Mouse (Mus musculus) adrenal gland, adult 2 months (tissue): ENCODE measurements at regions not wholly inside any gene's neighbourhood (a gene's known extent, or its start where the extent isn't known, plus 50 kb on each side); places are given as distances from the start of the nearest gene placed in this dataset.

Source experiments
- DNase-seq: peaks from one replicate; pipeline ENCODE4 v3.0.0; 2021

DNA sequence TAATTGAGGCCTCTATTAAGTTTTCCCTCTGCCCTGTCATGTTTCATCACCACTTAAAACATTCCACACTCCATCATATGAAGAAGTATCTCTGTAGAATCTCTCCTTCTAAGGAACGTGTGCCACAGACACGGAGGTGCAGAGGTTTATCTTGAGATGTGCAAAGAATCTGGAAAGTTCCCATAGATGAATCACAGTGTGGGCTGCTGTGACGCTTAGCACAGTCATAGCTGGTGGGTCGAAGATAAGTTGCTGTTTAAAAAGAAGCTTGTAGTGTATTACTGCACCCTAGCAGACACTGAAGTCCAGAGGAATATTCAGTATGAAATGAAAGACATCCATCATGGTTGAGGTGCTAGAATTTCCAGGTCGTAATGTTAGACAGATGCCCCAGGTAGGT, 179.9 kb upstream of the 4930583I09Rik start:
- DNase-seq = no peak

DNA sequence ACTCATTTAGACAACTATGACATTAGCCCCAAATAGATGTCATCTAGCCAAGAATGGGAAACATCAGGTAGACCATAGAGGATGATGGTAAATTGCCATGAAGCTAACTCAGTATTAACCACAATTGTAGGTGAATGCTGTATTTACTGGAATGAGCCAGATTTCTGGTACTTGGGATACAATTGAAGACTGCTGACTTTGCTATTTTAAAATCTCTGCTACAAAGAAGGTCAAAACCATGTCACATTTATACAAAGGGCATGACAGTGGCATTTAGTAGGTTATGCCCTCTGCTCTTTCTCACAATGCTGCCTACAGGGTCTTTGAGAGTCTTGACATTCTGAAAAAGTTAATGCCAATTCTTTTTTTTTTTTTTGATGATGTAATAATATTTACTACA, 178.8 kb upstream of the 4930583I09Rik start:
- no peak for DNase-seq

DNA sequence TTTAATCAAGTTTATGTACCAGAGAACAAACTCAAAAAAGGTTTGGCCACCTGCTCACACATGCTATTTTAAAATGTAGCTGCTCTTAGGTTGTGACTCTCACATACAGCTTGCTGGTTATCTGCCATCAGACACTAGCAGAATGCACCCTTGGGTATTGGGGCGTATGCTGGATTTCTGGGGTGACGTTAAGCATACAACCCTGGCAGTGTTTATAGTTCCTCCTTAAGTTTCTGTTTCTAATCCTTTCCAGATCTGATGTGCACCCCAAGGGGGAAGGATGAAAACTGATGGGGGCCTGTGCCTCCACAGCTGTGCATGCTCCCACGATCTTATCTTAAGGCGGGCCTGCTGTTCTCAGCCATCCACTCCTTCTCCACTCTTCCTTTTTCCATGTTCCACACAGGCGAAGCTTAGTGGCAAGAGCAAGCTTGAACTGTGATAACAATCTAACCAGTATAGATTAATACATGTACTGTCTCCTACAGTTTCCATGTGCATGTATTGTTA, 164.8 kb upstream of the 4930583I09Rik start:
- no peak for DNase-seq

DNA sequence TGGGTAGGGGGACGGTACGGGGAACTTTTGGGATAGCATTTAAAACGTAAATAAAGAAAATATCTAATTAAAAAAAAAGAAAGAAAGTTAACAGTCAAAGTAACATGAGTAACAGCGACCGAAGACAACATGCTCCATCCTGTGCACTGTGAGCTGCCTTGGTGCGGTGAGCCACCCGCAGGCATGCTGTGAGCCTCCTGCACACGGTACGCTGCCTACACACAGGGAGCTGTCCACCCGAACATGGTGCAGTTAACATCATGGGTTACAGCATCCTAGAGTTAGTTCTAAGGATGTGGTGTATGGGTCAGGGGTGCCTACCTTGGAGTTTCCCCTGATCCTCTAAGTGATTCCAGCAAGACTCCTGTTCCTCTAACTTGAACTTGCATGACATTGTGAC, 158.6 kb upstream of the 4930583I09Rik start:
- no peak for DNase-seq

DNA sequence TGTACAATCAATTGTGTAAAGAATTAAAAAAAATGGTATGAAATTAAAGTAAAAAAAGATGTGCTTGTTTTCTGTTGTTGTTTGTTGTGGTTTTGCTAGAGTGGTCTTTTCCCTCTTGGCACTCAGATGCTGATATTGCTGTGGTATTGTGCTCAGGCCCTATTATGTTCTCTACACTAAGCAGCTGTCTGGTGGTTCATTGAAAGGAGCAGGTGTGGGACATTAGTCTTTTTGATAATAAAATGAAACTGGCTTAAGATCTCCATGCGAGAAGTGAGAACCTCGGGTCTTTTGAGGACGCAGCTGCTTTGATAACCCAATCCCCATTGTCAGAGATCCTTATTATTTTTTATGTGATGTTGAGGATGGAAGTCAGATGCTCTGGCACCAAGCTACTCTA, 155.4 kb upstream of the 4930583I09Rik start:
- DNase-seq = no peak

DNA sequence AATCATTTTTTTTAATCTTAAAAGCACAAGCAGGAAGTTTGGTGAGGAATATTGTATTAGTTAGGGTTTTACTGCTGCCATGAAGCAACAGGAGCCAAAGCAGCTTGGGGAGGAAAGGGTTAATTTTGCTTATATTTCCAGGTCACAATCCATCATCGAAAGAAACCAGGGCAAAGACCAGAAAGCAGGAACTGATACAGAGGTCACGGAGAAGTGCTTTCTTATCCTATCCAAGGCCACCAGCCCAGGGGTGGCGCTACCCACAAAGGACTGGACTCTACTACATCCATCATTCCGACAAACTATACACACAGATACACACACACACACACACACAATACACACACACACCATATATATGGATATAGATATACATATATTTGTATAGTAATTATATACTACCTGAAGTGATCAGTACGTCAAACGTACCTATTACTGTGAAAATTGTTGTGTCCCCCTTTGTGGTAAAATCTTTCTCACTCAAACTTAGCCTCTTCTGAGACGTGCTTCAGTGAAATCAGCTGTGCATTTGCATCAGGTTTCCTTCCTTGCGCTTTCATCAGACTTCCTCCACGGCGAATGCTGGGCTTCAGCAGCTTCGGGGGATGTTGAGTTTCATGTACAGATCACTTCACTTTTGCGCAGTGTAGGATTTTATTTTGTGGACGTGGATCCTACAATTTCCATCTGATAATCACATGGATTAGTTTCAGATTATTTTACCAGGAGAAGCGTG, 148.6 kb upstream of the 4930583I09Rik start:
- DNase-seq = no peak

DNA sequence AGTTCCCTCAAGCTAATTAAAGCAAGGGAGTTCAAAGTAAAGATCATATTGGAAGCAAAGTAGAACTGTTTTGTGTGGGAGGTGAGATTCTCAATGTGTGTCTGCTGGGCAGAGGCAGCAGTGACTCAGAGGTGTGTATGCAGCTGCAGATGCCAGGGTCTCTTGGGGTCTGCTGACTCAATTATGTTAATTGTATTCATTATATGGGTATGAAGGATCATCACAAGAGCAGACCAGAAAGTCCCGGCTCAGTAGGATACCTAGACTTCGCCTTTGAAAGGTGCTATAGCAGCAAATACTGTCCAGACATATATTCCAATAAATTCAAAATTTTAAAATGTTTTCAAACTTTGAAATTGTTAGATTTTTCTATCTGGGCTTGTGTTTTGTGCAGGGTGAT, 147.6 kb upstream of the 4930583I09Rik start:
- no peak for DNase-seq

DNA sequence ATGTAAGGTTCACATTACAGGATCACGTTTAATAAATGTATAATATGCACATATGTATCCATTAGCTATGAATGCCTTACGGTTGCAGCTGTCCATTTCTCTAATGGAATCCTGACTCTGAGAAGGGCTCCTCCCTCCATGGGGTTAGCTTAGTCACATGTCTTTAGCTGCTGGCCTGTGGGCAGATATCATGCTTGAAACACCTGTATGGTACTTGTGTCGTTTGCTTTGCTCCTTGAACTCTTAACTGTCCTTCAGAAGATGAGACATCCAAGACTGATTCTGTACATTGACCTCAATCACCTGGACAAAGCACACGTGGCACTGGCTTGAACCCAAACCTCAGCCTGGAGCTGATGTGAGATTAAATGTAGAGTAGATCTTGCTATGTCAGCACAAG, 128.3 kb upstream of the 4930583I09Rik start:
- DNase-seq = no peak

DNA sequence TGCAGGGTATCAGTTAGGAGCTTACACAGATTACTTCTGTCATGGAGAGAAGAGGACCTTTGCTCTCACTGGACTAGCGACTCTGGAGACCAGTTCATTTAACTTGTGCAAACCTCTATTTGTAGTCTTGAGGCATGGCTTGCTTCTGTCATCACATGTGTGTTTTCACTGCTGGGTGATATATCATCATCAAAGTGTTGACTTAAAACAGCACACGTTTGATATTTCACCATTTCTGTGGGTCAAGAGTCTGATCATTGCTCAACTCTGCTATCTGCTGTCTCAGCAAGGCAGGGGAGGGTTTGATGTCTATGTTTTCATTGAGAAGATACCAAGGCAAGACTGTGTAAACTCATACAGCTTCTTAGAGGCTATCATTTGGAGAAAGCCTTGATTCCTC, 126.0 kb upstream of the 4930583I09Rik start:
- DNase-seq = no peak

DNA sequence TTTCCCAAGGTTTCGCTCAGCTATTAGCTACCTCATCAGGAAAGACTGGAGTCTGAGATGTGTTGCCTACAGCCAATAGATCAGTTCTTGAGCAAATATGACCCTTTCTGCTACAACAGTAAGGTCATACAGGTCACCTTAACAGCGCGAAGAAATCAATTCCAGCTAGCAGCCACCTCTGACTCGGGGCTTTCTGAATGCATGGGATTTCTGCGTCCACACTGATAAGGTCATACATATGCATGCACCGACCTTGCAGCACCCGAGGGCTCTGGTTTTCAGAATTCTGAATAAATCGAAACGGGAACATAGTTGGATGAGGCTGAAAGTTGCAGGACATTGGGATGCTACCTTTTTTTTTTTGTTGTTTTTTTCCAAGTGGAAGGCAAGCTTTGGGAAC, 121.6 kb upstream of the 4930583I09Rik start:
- DNase-seq = no peak

DNA sequence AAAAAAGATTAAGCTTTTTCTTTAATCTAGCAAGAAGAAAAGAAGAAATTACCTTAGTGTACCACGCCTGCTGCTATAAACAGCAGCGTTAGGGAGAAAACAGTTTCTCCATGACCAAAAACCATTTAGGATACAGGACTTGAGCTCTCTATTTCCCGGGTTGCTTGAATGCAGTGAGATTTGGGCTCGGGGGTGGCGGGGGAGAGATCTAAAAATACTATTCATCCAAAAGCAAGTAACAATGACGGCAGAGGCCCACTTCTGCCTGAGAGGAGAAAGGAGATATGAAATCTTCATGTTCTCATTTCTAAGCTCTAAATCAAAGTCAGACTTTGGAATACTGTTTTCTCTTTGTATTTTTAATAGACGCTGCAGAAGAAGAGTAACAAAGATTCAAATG, 120.6 kb upstream of the 4930583I09Rik start:
- no peak for DNase-seq

DNA sequence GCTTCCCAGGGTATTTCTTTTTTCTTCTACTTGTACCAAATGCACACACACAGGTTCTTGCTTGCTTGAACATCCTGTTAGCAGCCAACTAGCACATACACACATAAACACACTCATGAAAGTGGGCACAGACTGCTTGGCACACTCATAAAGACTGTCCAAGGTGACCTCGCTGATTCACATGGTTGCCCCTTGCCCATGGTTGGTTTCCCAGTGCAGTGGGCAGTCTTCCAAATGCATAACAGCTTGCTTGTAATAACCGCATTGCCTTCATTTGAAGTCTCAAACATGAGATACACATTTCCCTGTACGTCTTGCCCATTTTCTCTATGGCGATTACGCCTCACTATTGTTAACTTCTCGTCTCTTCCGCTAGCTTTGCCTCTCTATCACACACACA, 117.4 kb upstream of the 4930583I09Rik start:
- DNase-seq = no peak

DNA sequence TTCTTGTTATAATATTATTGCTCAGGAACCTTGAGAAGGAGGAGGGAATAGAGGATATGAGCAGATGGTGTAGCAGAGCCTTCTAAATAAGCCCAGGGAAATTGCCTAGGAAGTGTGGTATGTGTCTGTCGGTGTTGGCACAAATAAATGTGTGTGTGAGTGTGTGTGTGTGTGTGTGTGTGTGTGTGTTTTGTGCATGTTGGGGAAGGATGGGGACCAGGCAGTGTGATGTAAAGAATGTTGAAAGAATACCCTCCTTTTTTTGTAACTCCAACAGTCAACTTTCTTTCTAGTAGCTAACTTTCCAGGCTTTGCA, 115.7 kb upstream of the 4930583I09Rik start:
- DNase-seq = no peak

DNA sequence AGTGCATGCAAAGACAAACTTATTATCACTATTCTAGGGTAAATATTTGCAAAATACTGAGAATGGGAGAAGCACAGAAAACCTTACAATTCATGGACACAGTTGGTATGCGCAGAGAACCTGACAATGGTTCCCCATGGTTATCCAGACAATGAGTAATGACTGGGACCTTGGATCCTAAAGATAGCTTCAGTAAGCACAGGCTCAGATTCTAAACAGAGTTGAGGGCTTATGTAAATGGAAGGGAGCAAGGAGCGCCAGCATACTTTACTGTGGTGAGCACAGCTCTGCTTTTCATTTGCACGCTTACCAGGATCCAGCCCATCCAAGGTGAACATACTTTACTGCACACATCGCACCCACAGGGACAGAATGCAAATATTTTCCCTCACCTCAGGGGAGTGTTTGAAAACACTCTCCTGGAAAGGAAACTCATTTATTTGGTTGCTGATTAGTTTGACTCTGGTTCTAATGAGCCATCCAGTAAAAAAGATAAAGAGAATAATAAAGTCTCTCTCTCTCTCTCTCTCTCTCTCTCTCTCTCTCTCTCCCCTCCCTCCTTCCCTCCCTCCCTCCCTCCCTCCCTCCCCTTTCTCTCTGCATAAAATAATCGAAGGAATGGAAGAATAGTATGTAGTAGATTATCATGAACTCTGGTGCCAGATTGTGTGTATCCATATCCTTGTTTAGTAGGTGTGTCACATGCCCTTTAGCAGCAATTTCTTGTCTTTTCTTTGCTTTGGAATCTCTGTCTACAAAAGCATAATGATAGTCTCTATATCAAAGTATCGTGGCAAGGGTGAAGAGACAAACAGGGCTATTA, 115.1 kb upstream of the 4930583I09Rik start:
- no peak for DNase-seq

DNA sequence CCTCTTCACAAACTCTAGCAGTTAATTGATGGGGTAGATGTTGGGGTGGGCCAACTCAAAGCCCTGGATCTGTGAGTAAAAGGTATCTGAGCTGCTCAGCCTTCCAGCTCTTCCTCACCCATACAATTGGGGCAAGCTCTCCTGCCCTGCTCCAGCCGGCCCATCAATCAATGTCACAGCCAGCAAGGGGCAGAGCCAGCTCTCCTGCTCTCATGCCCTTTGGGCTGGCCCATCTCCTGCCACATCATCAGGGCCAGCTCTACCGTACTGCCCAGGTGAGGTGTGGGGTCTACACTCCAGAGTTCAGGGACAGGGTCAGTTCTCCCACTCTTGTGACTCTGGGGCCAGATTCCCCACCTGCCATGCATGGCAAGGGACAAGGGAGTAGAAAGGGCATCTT, 107.3 kb upstream of the 4930583I09Rik start:
- no peak for DNase-seq

DNA sequence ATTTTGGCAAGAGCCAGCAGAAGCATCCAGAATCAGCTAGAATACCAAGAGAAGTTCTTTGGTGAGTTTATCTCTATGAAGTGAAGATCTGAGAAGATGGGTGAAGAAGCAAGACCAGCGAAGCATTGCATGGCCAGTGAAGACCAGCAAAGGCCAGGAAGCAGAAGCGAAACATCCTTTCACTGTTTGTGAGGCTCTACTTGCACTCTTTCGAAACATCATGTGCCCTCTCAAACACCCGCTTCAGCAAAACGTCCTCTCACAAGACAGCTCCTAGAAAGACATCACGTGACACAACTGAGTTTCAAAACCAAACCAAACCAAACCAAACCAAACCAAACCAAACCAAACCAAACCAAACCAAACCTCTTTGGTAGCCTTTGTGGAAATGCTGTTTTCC, 105.7 kb upstream of the 4930583I09Rik start:
- DNase-seq = no peak

DNA sequence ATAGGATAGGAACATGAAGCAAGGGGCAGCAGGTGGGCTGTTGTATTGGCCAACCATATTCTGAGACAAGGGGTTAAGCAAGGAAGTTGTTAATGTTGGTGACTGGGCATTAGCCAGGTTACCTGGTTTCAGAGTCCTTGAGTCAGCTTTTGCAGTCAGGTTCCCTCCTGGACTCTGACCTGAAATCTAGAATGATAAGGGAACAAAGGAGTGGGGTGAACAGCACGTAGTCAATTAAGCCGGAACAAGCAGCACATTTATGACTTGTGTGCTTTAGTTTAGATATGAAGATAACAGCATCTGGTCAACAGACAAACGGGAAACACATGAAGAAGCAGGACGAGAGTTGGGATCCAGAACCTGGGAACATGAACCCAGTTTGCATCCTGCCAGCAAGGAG, 99.8 kb upstream of the 4930583I09Rik start:
- DNase-seq = no peak

DNA sequence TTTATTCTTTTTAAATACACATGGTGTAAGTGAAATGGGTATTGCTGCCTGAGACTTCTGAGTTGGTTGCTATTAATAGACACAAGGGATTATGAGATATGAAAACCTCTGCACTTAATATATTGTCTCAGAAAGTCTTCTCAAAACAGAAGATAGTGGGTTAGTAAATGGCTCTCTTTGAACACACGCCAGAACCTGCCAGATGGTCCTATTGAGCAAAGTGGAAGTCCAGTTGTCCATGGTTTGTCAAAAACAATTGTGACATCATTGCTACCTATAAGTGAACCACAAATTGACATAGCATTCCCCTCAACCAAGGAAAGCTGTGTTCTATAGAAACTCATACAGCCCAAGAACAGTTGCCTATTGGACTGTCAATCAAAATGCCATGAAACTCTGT, 98.5 kb upstream of the 4930583I09Rik start:
- DNase-seq = no peak

DNA sequence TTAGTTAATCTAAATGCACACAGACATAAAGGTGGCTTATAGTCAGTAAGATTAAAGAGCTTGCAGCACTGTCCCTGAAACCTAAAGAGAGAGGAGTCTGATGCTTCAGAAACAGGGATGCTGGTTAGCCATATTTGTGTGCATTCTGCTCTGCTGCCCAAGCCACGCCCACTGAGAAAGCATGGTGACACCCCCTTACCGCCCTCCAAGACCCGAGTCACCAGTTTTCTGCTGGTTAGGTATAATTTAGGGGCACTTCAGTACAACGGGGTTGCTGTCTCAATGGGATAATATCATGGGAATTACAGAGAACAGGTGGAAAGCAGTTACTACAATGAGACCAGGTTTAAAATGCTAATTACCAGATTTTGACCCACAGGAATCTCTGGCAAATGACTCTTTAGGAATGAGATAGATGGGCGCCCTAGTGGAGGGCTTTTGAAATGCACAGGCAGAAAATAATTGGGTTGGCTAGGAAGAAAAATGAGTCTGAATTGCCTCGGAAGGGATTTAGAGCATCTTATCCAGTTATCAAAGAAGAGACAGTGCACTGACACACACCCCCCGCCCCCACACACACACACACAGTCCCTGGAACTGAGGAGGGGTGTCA, 95.1 kb upstream of the 4930583I09Rik start:
- no peak for DNase-seq

DNA sequence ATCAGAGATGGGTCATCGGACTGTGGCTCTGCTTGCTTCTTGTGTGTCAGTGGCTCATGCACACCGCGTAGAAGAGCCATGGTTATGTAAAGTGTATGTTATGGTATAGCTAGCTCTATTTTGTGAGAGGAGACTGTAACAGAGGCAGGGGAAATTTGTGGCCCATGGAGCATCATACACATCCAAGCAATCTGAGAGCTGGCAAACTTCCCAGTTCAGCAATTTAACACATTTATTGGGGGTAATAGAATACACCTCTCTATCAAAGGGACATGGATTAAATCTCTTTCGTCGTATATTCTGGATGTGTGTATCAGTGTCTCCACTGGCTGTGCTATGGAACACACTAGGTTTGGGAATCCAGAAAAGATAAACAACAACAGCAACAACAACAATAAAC, 87.9 kb upstream of the 4930583I09Rik start:
- no peak for DNase-seq

DNA sequence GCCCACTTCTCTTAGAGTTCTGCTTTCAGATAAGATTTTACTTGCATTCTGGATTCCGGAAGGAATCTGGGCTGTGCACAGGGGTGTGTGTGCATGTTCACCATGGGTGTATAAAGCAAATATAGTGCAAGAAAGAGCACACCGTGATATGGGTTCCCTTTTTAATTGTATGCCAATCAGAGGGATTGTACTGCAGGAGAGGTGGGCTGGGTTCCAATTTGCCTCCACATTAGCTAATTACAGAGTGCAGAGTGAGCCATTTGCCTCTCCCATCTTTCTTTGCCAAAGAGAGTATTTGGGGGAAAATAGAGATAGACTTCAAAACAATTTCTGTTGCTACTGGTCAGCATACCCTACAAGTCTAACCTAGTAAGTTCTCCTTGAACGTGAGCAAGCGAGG, 86.4 kb upstream of the 4930583I09Rik start:
- DNase-seq = no peak

DNA sequence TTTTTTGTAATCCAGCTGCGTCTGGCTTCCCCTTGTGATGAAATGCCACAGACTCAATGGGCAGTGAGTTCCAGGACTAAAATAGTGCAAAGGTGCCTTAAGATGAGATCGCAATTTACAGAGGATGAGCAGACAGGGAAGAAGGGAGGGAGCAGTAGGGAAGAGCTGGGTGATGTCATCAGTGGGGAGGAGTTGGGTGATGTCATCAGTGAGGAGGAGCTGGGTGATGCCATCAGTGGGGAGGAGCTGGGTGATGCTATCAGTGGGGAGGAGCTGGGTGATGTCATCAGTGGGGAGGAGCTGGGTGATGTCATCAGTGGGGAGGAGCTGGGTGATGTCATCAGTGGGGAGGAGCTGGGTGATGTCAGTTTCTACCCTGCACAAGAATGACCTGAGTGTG, 84.4 kb upstream of the 4930583I09Rik start:
- no peak for DNase-seq

DNA sequence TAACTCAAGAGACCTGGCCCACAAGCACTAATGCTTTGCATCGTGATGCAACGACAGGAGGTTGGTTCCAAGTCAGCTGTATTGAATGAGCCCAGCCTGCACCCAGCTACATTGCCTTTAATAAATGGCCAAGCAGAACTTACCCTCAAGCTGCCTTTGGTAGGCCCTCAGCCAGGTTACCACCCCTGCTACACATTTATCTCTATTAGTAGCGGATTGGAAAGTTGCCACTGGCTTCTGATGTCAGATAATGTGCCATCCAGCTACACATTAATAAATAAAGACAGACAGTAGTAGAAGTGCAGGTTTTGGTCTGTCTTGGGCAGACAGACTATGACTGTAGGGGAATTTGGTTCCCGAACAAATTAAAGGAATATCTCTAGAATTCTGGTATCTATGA, 82.0 kb upstream of the 4930583I09Rik start:
- DNase-seq = no peak
